Mouse (Mus musculus) ovary, adult 2 months (tissue): Measurements from ENCODE around the gene Ino80d. TPM values are rescaled to one million over a fixed set of nuclear protein-coding genes. Genes with fewer than 3 reads are reported as not detected.

Experiments used
- polyA plus RNA-seq: library from polyadenylated mRNA; depleted of rRNA; stranded (reverse); fragments of >200 nt; gene quantifications from 2 replicates; pipeline ENCODE4 v1.2.3, GENCODE M21; 2012; rRNA removed

Gene Ino80d
- 14.6 and 22.1 TPM in 2 replicates for polyA plus RNA-seq

GRCm38 (mm10) chr1:63114136-63114781, at the start of gene Ino80d:
Gene Ino80d (minus strand): TSS chr1:63114667.

Other genes starting within 250 kb of the Ino80d start
- gene Eef1b2, start 62.2 kb upstream of the Ino80d start, polyA plus RNA-seq: 465 and 822 TPM in 2 replicates
- gene Ndufs1, start 62.2 kb upstream of the Ino80d start, polyA plus RNA-seq: 17.7 and 22.0 TPM in 2 replicates
- gene Gpr1, start 99.9 kb upstream of the Ino80d start, polyA plus RNA-seq: 1.4 and 1.9 TPM in 2 replicates
- gene Zdbf2, start 158.6 kb upstream of the Ino80d start, polyA plus RNA-seq: 0.44 and 0.91 TPM in 2 replicates